Mouse (Mus musculus) T-cell, adult 2 months (primary cell): Measurements from ENCODE around the gene Cpt1c.

Experiments
- DNase-seq: peaks from one replicate; pipeline ENCODE4 v3.0.0; 2022; ENCODE audit warnings: low spot score

Gene Cpt1c

DNA sequence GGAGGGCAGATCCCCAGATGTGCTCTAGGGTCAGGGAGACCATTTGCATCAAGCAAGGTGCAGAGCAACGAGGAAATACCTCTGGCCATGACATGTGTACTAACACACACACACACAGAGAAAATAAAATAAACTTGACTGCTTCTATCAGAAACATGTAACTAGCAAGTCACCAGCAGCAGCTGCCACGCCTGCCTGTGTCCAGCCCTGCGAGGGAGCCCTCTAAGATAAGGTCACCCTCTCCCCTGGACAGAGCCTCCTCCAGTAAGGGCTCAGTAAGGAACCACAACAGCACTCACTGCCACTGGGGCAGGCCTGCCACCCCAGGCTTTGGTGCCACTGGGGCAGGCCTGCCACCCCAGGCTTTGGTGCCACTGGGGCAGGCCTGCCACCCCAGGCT, 56.4 kb downstream of the Cpt1c start:
- DNase-seq: no peak

DNA sequence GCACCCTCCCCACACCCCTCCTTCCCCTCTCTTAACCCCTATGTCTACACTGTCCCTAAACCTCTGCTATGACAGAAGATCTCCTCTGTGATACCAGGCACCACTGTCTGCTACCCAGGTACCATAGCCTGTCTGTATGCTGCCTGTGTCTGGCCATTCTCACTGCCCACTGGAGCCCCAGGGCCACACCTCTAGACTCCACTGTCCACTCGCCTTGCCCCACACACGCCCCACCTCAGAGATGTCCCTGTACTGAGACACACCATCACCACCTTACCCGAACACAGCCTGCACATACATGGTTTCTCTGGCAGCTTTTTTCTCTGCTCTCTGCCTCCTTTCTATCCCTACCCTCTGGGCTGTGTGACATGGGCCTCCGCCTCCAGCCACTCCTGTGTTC, 57.8 kb downstream of the Cpt1c start:
- no peak for DNase-seq

DNA sequence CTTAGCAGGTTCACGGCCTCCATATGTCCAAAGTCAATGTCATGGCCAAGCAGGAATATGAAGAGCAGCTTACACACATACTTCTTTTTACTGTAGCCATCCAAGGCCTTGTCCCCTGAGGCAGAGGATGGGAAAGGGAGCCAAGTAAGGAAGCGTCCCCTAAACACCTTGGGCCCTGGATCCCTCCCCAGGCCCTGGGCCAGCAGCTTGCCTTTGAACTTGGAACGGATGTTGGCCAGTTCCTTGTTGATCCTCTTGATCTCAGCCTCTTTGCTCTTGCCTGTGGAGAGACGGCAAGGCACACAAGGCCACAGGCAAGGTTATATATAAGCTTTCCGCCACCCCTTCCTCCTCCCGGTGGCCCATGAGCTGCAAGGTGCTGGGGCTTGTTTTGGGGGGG, 58.5 kb downstream of the Cpt1c start:
- DNase-seq: no peak

DNA sequence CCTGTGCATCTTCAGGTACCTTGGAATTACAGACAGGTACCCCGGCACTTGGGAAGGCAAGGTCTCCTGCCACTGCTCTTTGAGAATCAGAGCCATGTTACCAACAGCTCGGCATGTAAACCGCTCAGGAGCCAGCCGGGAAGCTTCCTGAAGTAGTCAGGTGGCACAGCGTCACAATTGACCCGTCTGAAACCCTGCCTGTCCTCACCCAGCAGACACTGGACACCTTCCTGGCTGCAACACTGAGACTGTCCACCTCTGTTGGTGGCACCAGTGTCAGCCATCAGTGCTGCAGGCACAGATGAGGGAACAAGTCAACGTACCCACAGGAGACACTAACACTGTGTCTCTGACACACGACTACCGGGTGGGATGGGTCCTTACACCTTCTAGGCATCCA, 59.3 kb downstream of the Cpt1c start:
- DNase-seq: no peak

DNA sequence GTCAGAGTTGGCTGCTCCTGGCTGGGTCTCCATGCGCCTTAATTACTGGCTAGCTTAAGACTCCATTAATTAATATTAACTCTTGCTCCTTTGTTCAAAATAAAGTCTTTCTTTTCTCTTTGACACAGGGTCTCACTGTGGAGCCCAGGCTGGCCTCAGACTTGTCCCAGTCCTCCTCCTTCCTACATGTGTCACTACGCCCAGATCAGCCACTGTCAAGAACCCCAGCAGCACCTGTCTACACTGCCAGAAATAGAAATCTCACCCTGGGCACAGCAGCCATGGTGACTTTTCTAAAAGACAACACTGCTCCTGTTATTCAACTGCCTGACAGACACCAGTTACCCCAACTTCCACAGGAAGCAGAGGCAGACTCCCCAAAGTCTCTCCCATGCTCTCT, 60.3 kb downstream of the Cpt1c start:
- DNase-seq: no peak
